Mouse (Mus musculus) retina, postnatal 7 days (tissue): ENCODE results near the gene A730061H03Rik.

Source experiments
- DNase-seq: peaks from one replicate; pipeline ENCODE4 v3.0.0-alpha.2; 2012; ENCODE audit warnings: low read depth, low spot score

The A730061H03Rik gene

DNA sequence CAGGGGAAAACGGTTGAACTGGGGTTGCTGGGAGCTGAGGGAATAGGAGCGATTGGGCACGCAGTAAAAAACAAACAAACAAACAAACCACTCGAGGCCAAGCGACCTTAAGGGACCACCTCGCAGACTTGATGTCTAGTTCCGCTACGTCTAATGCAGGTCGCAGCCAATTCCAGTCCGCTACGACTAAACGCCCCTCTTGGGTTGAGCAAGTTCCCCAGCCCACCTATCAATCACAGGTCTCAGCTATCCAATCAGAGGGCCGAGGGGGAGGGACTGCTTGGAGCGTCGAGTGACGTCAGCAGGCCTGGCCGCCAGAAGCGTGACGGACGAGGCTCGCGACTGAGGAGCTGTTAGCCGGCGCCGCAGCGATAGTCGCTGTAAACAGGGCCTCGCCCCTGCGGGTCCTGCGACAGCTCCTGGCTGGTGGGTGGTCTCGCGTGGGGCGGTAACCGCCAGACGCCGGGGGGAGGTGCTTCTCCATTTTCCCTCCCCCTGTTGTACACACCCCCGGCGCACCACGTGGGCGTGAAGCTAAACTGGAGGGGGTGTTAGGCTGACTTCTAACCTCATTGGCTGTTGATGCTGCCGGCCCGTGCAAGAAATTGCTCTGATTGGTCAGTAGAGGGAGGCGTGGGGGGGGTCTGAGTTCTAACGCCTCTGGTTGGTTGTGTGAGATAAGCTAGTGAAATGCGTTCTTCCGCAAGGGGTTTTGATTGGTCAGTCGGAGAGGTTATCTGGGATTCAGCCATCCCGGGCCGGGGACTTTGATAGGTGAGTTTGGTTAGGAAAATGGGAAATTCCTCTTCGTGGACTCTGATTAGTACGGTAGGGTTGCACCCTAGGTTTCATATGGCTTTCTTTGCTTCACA, at the start of gene A730061H03Rik:
Gene A730061H03Rik, minus strand, starts transcription at position 205 of the 872 bp plus-strand sequence.
- DNase-seq = peak; percentile 98

DNA sequence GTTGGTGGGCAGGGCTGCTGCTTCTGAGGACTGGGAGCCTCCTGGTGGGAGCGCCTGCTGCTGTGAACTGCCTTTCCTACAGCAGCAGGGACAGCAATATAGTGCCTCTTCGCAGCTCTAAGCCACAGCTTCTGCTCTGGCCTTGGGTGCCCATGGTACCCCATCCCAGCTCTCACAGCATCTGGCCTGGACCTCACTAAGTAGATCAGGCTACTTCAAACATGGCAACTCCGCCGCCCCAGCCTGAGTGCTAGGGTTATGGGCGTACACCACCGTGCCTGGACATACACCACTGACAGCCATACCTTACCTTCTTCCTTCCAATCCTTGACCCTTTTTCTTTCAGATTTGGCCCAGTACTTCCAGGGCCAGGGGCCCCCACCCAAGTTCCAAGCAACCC, 48.1 kb upstream of the A730061H03Rik start:
- DNase-seq = no peak

GRCm38 (mm10) chr14:55605743-55606459, 45.7 kb upstream of the A730061H03Rik start:
- DNase-seq = no peak

- DNase-seq = no peak
These were observed 44.6 kb upstream of the A730061H03Rik start for GRCm38 (mm10) chr14:55604823-55605222.

GRCm38 (mm10) chr14:55603633-55604576, 43.7 kb upstream of the A730061H03Rik start:
- DNase-seq = peak; percentile 79

GRCm38 (mm10) chr14:55603271-55603632, 43.0 kb upstream of the A730061H03Rik start, which contains the start of gene Irf9:
Gene Irf9, plus strand, starts transcription at chr14:55603571.
- no peak for DNase-seq

DNA sequence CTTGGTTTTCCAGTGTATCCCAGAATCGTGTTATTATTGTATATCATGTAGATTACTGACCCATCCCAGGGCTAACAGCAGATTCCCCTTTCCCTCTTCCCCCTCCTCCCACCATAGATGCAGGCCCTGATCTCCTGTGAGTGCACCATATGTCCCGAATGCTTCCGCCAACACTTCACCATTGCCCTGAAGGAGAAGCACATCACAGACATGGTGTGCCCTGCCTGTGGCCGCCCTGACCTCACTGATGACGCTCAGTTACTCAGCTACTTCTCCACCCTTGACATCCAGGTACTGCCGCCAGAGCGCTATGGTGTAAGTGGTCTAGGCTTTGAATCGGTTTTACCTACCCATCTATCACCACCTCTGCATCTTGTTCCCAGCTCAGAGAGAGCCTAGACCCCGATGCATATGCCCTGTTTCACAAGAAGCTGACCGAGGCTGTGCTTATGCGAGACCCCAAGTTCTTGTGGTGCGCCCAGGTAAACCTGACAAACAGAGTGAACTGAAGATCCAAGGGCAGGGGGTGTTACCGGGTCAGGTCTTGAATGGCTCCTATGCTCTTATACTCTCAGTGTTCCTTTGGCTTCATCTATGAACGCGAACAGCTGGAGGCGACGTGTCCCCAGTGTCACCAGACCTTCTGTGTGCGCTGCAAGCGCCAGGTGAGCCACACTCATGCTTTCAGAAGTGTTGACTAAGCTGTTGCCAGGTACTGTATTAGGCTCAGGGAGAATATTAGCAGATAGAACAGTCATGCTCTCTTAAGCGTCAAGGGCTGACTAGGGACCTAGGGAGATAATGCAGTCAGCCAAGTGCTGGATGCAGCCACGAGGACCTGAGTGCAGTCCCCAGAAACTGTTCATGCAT, 38.5 kb upstream of the A730061H03Rik start:
- no peak for DNase-seq

GRCm38 (mm10) chr14:55596036-55596690, 36.0 kb upstream of the A730061H03Rik start:
- DNase-seq = no peak

DNA sequence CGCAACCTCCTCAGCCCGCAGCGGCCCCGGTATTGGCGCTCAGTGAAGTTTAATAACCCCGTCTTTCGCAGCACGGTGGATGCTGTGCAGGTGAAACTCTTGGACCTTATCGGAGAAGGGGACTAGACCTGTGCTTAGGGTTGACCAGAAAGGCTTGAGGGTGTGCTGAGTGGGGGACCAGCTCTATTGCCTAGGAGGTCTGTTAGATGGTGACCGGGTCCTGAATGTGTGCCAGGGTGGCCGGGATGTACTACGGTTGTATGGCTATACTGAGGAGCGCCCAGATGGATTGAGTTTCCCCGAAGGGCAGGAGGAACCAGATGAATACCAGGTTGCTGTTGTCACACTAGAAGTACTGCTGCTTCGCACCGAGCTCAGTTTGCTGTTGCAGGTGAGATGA, 32.0 kb upstream of the A730061H03Rik start:
- no peak for DNase-seq

- DNase-seq = peak; percentile 90
These were observed 31.2 kb upstream of the A730061H03Rik start, which contains the start of gene Rnf31 for GRCm38 (mm10) chr14:55591331-55591891. Gene Rnf31, plus strand, starts transcription at chr14:55591708.

GRCm38 (mm10) chr14:55590748-55591330, 30.6 kb upstream of the A730061H03Rik start, which contains the start of gene Psme2:
Gene Psme2, minus strand, starts transcription at chr14:55591113.
- DNase-seq = peak; percentile 78

DNA sequence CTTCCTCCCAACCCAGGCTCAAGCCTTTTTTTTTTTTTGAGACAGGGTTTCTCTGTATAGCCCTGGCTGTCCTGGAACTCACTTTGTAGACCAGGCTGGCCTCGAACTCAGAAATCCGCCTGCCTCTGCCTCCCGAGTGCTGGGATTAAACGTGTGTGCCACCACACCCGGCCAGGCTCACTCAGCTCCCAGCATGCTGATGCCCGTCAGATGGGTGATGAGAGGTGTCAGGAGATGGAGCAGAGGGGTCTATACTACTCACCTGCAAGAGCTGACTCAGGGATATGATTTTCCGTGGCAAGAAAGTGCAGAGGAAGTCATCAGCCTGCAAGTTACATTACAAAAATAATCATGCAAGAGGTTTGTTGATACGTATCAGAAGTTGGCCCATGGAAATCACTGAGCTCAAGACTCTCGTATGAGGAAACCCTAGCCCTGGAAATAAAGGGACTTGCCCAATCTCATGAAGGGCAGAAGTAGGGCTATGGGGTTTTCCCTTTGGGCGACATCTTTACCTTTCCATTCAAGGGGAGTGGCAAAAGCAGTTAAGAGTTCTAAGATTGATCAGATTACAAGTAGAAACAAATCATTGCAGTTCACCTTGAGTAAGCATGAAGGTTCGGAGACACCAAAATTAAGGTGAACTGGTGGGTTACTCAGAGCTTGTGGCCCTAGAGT, 29.7 kb upstream of the A730061H03Rik start:
- DNase-seq = no peak

DNA sequence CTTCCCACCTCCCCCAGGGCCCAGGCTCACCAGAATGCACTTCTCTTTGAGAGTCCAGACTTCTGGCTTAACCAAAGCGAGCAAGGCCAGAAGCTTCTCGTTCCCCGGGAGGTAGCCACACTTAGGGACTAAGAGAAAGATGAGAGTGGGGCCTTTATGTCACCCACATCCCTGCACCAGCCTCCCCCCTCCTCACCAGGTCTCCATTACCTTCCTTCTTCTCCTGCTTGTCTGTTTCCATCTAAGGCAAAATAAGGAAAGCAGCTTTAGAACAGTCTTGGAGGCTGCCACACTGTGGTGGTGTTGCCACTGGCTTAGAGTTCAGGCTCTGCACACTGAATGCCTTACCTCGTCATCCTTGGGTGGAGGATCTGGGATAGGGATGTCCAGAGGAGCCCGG, 29.1 kb upstream of the A730061H03Rik start:
- no peak for DNase-seq

GRCm38 (mm10) chr14:55586149-55586548, 25.9 kb upstream of the A730061H03Rik start:
- no peak for DNase-seq

DNA sequence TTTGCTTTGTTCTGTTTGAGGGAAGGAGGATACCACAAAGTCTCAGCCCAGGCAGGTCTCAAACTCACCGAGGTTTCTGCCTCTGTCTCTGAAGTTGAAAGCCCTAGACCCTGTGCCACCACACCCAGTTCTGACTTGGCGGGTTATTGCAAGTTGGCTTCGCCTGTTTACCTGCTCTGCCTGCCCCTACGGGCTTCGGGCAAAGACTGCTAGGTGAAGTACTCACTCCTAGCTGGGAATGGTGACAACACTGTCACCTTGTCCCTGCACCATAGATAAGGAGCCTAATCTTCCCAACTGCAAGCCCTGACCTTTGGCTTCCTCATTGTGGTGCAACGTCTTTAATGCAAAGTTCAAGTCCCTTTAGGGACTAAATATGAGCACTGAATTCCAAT, 25.4 kb upstream of the A730061H03Rik start:
- no peak for DNase-seq

- no peak for DNase-seq
These were observed 24.7 kb upstream of the A730061H03Rik start, which contains the start of gene Emc9 for GRCm38 (mm10) chr14:55584702-55585565. Gene Emc9, minus strand, starts transcription at chr14:55585302.

DNA sequence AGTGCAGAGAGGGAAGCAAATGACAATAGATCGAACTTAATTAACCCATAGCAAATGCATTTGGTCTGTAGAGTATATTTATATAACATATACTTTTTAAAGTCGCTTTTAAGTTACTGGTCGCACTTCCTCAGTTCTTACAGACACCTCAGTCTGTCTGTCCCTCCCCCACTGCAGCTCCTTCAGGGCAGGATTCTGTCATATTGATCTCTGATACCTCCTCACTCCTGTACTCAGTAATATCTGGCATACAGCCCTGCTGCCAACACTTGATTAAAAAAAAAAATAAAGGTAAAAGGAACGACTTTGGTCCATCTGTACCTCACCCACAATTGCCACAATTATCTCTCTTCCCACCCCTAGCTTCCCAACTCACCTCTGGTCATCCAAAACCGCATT, 24.1 kb upstream of the A730061H03Rik start:
- no peak for DNase-seq
